Mouse (Mus musculus): ENCODE results near the gene Ntn3.

Ntn3 gene

GRCm38 (mm10) chr17:24209043-24209915, at the start of gene Ntn3:
TSS of gene Ntn3 (minus strand) at chr17:24209531.
- peak; percentile 20 for DNase-seq (ENCODE audit: low read depth)

- no peak for DNase-seq (ENCODE audit: low read depth)
These were observed 49.6 kb upstream of the Ntn3 start for GRCm38 (mm10) chr17:24258981-24259380.

GRCm38 (mm10) chr17:24252329-24252728, 43.0 kb upstream of the Ntn3 start:
- DNase-seq (ENCODE audit: low read depth) = no peak

DNA sequence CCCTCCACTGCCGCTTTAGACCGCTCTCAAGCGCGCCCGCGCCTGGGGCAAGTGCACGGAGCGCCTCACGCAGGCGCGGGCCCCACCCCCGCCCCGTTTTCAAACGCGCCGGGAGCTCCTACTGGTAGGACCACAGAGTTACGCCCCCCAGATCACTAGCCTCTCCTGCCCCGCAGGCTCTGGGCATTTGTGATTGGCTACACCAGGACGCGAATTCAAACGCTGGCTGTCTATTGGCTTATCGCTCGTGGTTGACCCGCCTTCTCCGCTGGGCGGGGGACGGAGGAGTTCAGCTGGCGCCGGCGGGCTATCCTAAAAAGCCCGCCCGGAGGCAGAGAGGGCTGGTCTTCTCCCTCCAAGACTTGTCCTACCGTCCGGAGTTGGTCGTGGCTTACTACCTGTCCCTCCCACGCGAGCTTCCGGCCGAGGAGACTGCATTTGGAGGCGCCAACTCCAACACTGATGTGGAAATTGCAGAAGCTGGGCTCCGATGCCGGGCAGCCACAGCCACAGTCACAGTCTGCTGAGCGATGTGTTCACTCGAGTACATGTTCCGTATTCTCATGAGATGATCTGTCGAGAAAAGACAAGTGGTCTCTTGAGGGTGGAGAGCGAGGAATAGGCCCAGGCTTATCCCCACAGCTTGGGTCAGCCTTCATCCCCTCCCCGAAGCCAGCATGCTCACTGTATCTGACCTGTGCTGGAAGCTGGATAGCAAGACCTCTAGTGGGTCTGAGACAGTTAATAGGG, 42.2 kb upstream of the Ntn3 start, which contains the start of gene Ccnf:
Gene Ccnf, minus strand, starts transcription at position 165 of the 750 bp plus-strand sequence.
- DNase-seq (ENCODE audit: low read depth) = peak; percentile 93

GRCm38 (mm10) chr17:24250988-24251319, 41.6 kb upstream of the Ntn3 start:
- no peak for DNase-seq (ENCODE audit: low read depth)

DNA sequence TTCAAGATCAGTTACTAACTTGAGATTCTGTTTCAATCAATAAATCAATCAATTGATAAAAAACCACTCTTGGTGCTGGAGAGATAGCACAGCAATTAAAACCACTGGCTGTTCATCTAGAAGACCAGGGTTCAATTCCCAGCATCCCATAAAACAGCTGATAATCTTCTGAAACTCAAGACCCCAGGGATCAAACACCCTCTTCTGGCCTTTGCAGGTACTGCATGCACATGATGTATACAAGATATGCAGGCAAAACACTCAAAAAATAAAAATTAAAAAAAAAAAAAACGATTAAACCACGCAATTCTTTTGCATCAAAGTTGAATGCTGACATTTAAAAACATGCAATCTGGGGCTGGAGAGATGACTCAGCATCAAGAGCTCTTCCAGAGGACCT, 39.3 kb upstream of the Ntn3 start:
- DNase-seq (ENCODE audit: low read depth) = no peak

DNA sequence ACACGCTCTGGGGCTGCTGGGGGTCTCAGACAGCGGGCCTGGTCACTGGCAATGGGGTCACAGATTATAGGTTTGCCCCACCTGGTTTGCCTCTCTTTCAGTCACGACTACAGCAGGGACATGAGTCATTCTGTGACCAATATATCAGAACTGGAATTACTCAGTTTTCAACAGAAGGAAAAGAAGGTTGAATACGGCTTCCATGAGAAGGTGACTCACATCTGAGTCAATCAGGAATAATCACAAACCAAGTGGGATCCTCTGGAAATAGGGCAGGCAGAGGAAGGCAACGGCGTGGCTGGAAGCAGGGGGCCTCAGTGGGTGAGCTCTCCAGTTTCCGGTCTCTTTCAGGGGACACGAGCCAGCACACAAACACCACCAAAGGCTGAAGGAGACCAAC, 34.7 kb upstream of the Ntn3 start:
- no peak for DNase-seq (ENCODE audit: low read depth)

- no peak for DNase-seq (ENCODE audit: low read depth)
These were observed 34.1 kb upstream of the Ntn3 start for GRCm38 (mm10) chr17:24243311-24243969.

GRCm38 (mm10) chr17:24236921-24237320, 27.6 kb upstream of the Ntn3 start:
- no peak for DNase-seq (ENCODE audit: low read depth)

- no peak for DNase-seq (ENCODE audit: low read depth)
These were observed 27.1 kb upstream of the Ntn3 start for GRCm38 (mm10) chr17:24236479-24236878.

GRCm38 (mm10) chr17:24227941-24228340, 18.6 kb upstream of the Ntn3 start:
- DNase-seq (ENCODE audit: low read depth) = no peak

DNA sequence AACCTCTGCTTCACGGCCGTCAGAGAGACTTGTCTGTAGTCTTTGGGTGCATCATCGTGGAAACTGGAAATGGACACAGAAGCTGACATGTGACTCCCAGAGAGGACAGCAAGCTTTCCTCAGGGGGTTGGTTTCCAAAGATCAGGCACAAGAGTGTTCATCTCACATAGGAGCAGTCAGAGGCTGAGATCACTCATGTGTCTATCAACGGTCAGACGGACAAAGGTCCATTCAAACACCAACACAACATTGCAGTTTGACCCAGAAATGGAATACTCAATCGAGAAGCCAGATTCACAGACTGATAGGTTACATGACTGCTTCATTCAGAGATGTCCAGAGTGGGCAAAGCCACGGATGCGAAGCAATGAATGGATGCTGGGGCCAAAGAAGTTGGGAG, 17.4 kb upstream of the Ntn3 start:
- no peak for DNase-seq (ENCODE audit: low read depth)

DNA sequence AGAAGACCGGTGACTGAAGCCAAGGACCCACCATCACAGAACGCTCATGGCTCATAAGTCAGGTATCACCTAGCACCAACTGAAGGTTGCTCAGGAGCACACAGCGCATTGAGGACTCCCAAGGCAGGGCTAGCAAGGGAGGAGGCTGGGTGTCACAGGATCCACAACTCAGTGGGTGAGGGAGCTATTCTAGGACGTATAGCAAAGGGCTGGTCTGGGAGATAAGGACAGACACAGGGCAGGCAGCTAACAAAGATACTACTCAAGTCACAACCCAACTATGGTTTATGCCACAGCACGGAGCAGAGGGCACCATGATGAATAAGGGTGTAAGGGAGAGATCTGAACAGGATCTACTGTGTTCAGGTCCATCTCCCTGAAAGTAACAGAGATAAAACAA, 16.5 kb upstream of the Ntn3 start:
- DNase-seq (ENCODE audit: low read depth) = no peak

DNA sequence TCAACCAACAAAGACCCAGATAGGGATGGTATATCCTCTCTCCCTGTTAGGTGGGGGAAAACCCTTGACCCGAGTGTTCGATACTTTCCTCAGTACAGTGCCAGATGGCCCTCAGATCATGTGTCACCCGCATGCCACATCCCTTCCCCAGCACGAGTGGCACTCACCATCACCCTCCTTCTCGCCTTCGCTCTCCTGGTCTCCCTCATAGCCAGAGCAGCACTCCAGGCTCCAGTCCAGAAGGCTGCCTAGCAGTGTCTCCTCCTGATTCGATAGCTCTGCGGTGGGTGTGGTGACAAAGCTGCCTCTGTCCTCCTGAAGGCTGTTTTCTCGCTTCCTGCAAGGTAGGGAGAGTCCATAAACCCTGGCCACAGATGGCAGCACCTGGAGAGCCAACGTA, 15.4 kb upstream of the Ntn3 start:
- no peak for DNase-seq (ENCODE audit: low read depth)

DNA sequence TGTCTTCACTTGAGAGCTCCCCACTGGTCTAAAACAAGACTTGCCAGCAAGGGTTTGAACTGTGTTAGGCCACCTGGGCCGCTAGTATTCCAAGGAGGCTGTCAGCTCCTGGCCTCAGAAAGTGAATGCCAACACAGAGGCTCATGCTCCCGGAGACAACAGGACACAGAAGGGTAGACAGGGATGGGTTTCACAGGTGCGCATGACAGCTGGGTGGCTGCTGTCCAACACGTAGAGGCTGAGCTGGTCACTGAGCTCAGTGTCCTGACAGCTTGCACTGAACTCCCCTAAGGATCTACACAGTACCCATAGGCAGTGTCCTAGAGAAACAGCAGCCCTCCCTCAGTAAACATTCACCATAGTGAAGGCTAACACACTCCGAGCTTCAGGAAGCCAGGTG, 14.2 kb upstream of the Ntn3 start:
- no peak for DNase-seq (ENCODE audit: low read depth)

DNA sequence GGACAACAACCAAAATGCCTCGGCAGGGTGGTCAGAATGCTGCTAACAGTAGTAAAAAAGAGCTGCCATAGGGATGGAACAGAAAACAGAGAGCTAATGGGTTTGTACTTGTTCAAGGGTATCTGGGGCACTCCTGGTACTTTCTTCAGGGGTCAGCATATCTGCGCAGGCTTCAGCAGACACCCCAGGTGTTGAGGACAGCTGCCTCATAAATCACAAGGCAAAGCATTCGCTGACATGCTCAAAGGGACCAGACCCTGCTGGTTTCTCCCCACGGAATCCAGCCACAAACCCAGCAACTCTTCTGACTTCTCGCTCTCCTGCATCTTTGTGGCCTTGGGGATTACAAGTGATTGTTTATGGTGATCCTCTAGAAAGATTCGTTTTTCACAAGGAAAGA, 13.3 kb upstream of the Ntn3 start:
- DNase-seq (ENCODE audit: low read depth) = no peak

DNA sequence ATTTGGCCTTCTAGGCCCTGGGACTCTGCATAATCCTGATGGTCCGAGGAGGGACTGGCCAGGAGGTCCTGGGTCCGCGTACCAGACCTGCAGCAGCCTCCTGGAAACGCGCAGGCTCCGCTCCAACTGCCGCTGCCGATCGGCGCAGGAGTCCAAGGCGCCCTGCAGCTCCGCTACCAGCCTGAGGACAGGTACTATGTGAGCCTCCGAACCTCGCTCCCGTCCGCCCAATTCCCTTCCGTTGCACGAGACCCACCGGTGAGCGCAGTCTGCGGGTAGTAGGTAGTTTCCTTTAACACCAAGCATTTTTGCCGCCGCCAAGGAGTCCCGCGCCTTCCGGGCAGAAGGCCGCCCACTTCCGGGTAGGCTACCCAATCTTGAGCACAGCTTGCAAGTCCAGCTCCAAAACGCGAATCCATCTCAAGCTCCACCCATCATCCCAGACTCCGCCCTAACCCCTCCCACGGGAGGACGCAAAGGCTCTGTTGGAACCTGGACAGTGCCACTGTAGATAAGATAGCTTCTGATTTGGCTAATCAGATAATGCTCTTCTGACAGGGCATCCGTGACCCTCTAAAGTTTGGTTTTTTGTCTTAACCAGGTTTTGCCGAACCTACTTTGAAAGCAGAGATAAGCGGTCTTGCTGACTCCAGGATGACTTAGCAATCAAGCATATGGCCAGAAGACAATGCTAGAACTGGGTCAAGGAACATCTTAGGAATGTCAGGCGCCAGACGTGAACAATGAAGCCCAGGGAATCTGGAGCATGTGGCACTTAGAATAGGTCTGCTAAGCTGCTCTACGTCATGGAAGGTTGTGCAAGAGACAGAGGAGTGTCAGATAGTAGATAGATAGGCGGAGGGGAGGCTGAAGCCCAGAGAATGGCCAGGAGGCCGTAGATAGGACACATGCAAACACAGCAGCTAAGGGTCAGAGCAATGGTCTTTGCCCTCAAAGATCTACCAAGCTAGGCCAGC, 11.4 kb upstream of the Ntn3 start, which contains the start of gene Tedc2:
Gene Tedc2, minus strand, starts transcription at position 417 of the 977 bp plus-strand sequence.
- DNase-seq (ENCODE audit: low read depth) = peak; percentile 92

GRCm38 (mm10) chr17:24216836-24217235, 7.5 kb upstream of the Ntn3 start:
- DNase-seq (ENCODE audit: low read depth) = no peak

GRCm38 (mm10) chr17:24213186-24213585, 3.9 kb upstream of the Ntn3 start:
- peak; percentile 21 for DNase-seq (ENCODE audit: low read depth)

DNA sequence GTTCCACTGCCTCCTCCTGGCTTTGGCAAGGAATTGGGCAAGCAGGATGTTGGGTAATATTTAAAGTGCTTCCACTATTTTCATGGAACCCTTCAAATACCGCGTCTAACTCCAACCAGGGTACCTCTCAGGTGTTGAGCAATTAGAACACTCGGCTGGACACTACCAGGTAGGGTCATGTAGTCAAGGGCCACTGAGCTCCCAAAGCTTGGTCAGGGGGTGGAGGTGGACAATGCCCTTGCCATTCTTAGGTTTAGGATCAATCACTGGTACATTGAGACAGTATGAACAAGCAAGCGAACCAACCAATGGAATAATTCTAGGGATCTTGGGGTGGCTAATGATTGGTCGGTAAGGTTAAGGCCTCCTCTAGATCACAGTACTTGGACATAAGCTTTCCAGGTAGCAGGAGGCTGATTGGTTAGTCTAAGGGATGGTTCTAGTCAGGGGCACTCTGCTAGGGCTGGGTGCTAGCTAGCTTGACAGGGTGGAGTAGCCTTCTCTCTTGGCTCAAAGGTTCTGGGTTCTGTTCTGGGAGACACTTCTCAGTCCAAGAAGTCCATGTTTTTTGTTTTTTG, 3.2 kb upstream of the Ntn3 start:
- DNase-seq (ENCODE audit: low read depth) = no peak

Data from fibroblast of lung, adult 2 months (primary cell).